In genomic region chr2:27639631-27640334, GRCm38 (mm10) we compare ENCODE assay signal across 16 mouse cellular contexts. TPM values are rescaled to one million over a fixed set of nuclear protein-coding genes. Genes with fewer than 3 reads are reported as not detected.
DNase-seq lines count a peak whose midpoint lies in the region; ATAC-seq lines count a peak whose summit lies in the region.
"Had no signal": no experiment of that assay in that cellular context is flagged by ENCODE, and none has a peak within 500 bp of the region (broad histone marks: within the 10 kb centered on the region; RNA-seq: fewer than 3 reads in every experiment).

No protein-coding gene starts in this region.

- no peak for DNase-seq in frontal cortex, postnatal 14 days (ENCODE audit: low spot score in 2 of 2)
- DNase-seq in layer of hippocampus, postnatal 36 days, result peak; percentile 6 to 22
- DNase-seq in layer of hippocampus, adult 9-10 months (ENCODE audit: low spot score), result no peak
- DNase-seq in right cerebral cortex, adult 18-20 months, result peak; percentile 41
- no peak for DNase-seq in right cerebral cortex, postnatal 4 days
- DNase-seq in yolk sac, embryonic 10.5 days (ENCODE audit: low spot score), result peak; percentile 35
- DNase-seq: cerebellum, adult 8-10 months; forebrain, postnatal 0 days; gastrocnemius, postnatal 10 days; heart, adult 2 months; lung, postnatal 14 days; thymus, postnatal 14 days had no signal

- ATAC-seq in frontal cortex, adult (ENCODE audit: low TSS enrichment), result peak; percentile 72; the same call in 1 of the 2 replicates
- no peak for ATAC-seq in erythroblast, adult 5-6 weeks (replicated peaks; ENCODE audit: low FRiP score, poor library complexity, severe bottlenecking)
- ATAC-seq: forebrain, postnatal 0 days; intestine, embryonic 16.5 days; midbrain, embryonic 16.5 days had no signal

RNA-seq across cellular contexts. Expression of gene Rxra, which starts 36.5 kb away (rescaled TPM):
- total RNA-seq in layer of hippocampus, postnatal 36 days (2021), result 10 to 100 TPM; 25.1 to 27.9 TPM
- total RNA-seq in erythroblast, adult 5-6 weeks (2015; ENCODE audit: low replicate concordance), result 1.9 and 3.1 TPM in 2 replicates
- 2.3 and 4.6 TPM in 2 replicates for total RNA-seq in erythroblast, adult 5-6 weeks (2017; ENCODE audit: low replicate concordance)

Comparison
In these comparisons a context has a peak if more than half of its experiments do, and no peak if none do; other contexts are left out.
1. DNase-seq: peak in layer of hippocampus, postnatal 36 days (2 of 2), right cerebral cortex, adult 18-20 months (single experiment) and yolk sac, embryonic 10.5 days (single experiment); none in frontal cortex, postnatal 14 days (0 of 2), layer of hippocampus, adult 9-10 months (single experiment) and right cerebral cortex, postnatal 4 days (single experiment).
2. RNA of gene Rxra, which starts 36.5 kb away (total RNA-seq): 25.1 to 27.9 TPM in layer of hippocampus, postnatal 36 days; 1.9 to 4.6 TPM in erythroblast, adult 5-6 weeks; every median in the first group is over 4 times any median in the second.